Mouse (Mus musculus): Measurements from ENCODE around the gene Nfkbib.
A peak's percentile ranks its signal among the peaks of the same experiment; 100 is the strongest.

DNA sequence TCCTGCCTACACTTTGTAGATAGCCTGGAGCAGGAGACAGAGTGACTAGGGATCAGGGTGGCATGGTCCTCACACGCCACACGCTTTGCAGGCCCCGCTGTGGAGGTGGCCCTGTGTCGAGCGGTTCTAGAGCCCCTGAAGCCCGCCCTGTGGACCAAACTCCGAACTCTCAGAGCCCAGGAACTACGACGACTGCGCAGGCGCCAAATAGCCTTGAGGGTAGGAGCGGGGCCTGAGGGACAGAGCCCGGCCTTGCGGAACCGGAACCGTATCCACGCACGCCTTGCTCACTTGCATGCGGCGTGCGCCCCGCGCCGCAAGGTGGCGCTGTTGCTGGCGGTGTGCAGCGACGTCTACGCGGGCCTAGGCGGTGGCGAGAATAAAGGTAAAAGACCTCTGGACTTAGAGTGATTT is 29.3 kb upstream of the Nfkbib start:
- peak; percentile 99 for TF ChIP-seq CTCF (IDR thresholded peaks at IDR 0.05; ENCODE audit: low read depth)
- TF ChIP-seq EP300 (optimal IDR thresholded peaks at IDR 0.05) = no peak

Measured in stomach, postnatal 0 days (tissue).